ENCODE assay signal across 8 mouse cellular contexts in the genomic region with DNA sequence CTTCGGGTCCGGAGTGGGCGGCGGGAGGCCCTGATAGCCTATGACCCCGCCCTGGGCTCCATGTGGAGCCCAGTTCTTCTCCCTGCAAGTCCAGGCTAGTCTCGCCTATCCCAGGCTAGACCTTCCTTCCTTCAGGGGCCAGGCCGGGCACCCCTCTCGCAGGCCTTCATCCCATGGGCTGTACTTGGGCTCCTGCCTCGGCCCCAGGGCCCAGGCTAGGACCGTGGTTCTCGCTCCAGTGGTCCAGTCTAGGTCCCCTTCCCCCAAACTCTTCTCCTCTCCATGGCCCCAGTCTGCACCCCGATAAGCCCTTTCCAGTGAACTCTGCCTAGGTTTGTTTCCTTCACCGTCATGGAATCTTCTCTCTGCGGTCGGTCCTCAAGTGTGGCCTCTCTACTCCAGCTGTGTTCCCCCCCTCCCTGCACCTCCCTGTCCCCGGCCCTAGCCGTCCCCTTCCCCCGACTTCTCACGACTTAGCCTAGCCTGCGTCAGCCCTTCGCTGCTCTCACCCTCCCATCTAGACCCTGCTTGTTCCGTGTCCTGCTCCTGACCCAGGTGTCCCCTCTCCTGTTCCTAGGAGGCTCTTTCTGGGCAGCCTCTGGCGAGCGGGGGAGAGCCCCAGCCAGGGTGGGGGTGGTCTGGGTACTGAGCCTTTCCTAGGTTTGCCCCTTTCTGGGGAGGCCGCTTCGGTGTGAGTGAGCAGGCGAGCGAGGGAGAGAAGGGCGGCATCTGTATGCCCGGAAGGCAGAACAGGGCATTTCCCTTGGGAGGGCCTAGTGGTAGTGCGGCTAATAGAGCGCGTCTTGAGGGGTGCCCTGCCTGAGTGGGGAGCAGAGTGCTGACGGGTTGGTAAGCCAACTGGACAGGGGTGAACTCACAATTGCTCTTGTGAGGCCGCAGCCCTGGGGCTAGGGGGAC. TPM values are rescaled to one million over a fixed set of nuclear protein-coding genes. Genes with fewer than 3 reads are reported as not detected.
A peak's percentile ranks its signal among the peaks of the same experiment; 100 is the strongest.
DNase-seq lines count a peak whose midpoint lies in the region; ATAC-seq and TF ChIP-seq lines count a peak whose summit lies in the region.

No protein-coding gene starts in this region.

- peaks cover 76% of the 10 kb centered on the region for H3K79me2 ChIP-seq in C2C12 (ENCODE audit: control insufficient read depth, insufficient read depth)

- H3K9ac ChIP-seq in embryonic facial prominence, embryonic 12.5 days = peak overlapping the region; percentile 98
- H3K9ac ChIP-seq in midbrain, embryonic 13.5 days (replicated peaks) = peak overlapping the region; percentile 97

- H3K27ac ChIP-seq in embryonic facial prominence, embryonic 12.5 days = peak overlapping the region; percentile 94
- H3K27ac ChIP-seq in midbrain, embryonic 13.5 days = peak overlapping the region; percentile 80

- H3K27me3 ChIP-seq in C2C12 (ENCODE audit: control insufficient read depth, insufficient read depth, insufficient read length) = no peaks in the 10 kb centered on the region
- H3K27me3 ChIP-seq in embryonic facial prominence, embryonic 12.5 days = no peaks in the 10 kb centered on the region
- H3K27me3 ChIP-seq in midbrain, embryonic 13.5 days = no peaks in the 10 kb centered on the region

- H3K36me3 ChIP-seq in C2C12 (ENCODE audit: control insufficient read depth, insufficient read depth) = peaks cover 25% of the 10 kb centered on the region
- H3K36me3 ChIP-seq in embryonic facial prominence, embryonic 12.5 days = 0 out of 2 replicates have a peak, but pooled peaks cover 4% of the 10 kb centered on the region
- no peaks in the 10 kb centered on the region for H3K36me3 ChIP-seq in midbrain, embryonic 13.5 days

- peaks cover 57% of the 10 kb centered on the region for H3K79me3 ChIP-seq in C2C12 (ENCODE audit: low read depth)

- TF ChIP-seq CTCF in C2C12 (IDR thresholded peaks at IDR 0.05; ENCODE audit: control insufficient read depth, insufficient read depth, insufficient read length) = no peak

- peak overlapping the region; percentile 98 for H3K4me2 ChIP-seq in embryonic facial prominence, embryonic 12.5 days (replicated peaks)
- H3K4me2 ChIP-seq in midbrain, embryonic 13.5 days (replicated peaks) = peak overlapping the region; percentile 95

- 0 out of 2 replicates have a peak, but pooled peaks have one; percentile 8 for ATAC-seq in cerebellum, adult (ENCODE audit: insufficient number of reproducible peaks, low FRiP score, low TSS enrichment)
- peak; percentile 61 for ATAC-seq in embryonic facial prominence, embryonic 12.5 days (ENCODE audit: insufficient number of reproducible peaks, insufficient read depth, low FRiP score, low TSS enrichment)
- ATAC-seq in midbrain, embryonic 13.5 days = peak; percentile 57

- no peaks in the 10 kb centered on the region for H3K9me3 ChIP-seq in embryonic facial prominence, embryonic 12.5 days
- no peaks in the 10 kb centered on the region for H3K9me3 ChIP-seq in midbrain, embryonic 13.5 days

- WGBS in embryonic facial prominence, embryonic 12.5 days = 3% methylated on average over 35 of the region's 35 CpGs
- 6% methylated on average over 35 of the region's 35 CpGs for WGBS in midbrain, embryonic 13.5 days

- H3ac ChIP-seq in C2C12 (ENCODE audit: control insufficient read depth, insufficient read length, low read depth) = peak overlapping the region; percentile 96

- peaks cover 51% of the 10 kb centered on the region for H3K4me1 ChIP-seq in embryonic facial prominence, embryonic 12.5 days
- H3K4me1 ChIP-seq in midbrain, embryonic 13.5 days (replicated peaks) = peaks cover 47% of the 10 kb centered on the region

- peak overlapping the region; percentile 89 for H3K4me3 ChIP-seq in C2C12 (ENCODE audit: insufficient read depth, poor library complexity, severe bottlenecking)
- H3K4me3 ChIP-seq in embryonic facial prominence, embryonic 12.5 days = peak overlapping the region; percentile 93
- H3K4me3 ChIP-seq in midbrain, embryonic 13.5 days (replicated peaks) = peak overlapping the region; percentile 98

- DNase-seq in cerebellum, postnatal 25 days = no peak
- peak; percentile 38 to 49 for DNase-seq in kidney, postnatal 4 days
- peak; percentile 53 for DNase-seq in thymus, postnatal 14 days
- DNase-seq in layer of hippocampus, postnatal 36 days = no peak

TF ChIP-seq in C2C12, 6 proteins besides CTCF, POLR2A, EP300 and RAD21:
- no peak for TF ChIP-seq USF1 (IDR thresholded peaks at IDR 0.05; ENCODE audit: low read depth)
- TF ChIP-seq CEBPB (IDR thresholded peaks at IDR 0.05; ENCODE audit: low read depth) = no peak
- TF ChIP-seq FOSL1 (IDR thresholded peaks at IDR 0.05; ENCODE audit: insufficient read depth, low read length, poor library complexity, severe bottlenecking) = no peak
- TF ChIP-seq MYOG (IDR thresholded peaks at IDR 0.05; ENCODE audit: control insufficient read depth, extremely low read depth, insufficient read length) = no peak
- TF ChIP-seq MYOD1 (IDR thresholded peaks at IDR 0.05; ENCODE audit: control insufficient read depth, insufficient read length, low read depth) = no peak
- no peak for TF ChIP-seq MAX (IDR thresholded peaks at IDR 0.05)

RNA-seq across cellular contexts. Expression of a gene that starts 0.7 kb away (rescaled TPM):
- polyA plus RNA-seq in C2C12 (2012; fragmentation: generic; extraction: Trizol) = 362 TPM
- 415 TPM in 2 replicates for polyA plus RNA-seq in embryonic facial prominence, embryonic 12.5 days (2016; fragmentation: Nextera tagmentation; extraction: Ambion mirVana)
- 321 and 324 TPM in 2 replicates for polyA plus RNA-seq in midbrain, embryonic 13.5 days (2015; fragmentation: Nextera tagmentation; extraction: Ambion mirVana)
- 100 to 1,000 TPM; 417 to 423 TPM for total RNA-seq in layer of hippocampus, postnatal 36 days (2021)

Comparison
In these comparisons a context has a peak if more than half of its experiments do, and no peak if none do; other contexts are left out.
1. ATAC-seq: peak in every context shown above with its lines; median percentile 61 in embryonic facial prominence, embryonic 12.5 days; 57 in midbrain, embryonic 13.5 days; 8 in cerebellum, adult.
2. DNase-seq: peak in kidney, postnatal 4 days (2 of 2) and thymus, postnatal 14 days (single experiment); none in cerebellum, postnatal 25 days (0 of 2) and layer of hippocampus, postnatal 36 days (0 of 2).
3. Peak in every context shown above with its lines, with median percentiles within 50 percentile points of each other: H3K4me3 ChIP-seq.